Mouse (Mus musculus) lung, postnatal 4 days (tissue): ENCODE measurements around the gene Gm10681.
"Not testable (repeated sequence)": the region's sequence is repeated elsewhere in the genome, so short reads cannot be mapped to it uniquely, and the experiment has no call there.

Source experiments
- DNase-seq, 2 experiments: peaks; one replicate each; pipeline ENCODE4 v3.0.0; 2021

Gm10681 gene

GRCm38 (mm10) chr3:98507229-98507628 is 81.4 kb downstream of the Gm10681 start:
- not testable (repeated sequence) for DNase-seq
